Mouse (Mus musculus) gonadal fat pad, adult 2 months (tissue): ENCODE results near the gene Lsg1. TPM values are rescaled to one million over a fixed set of nuclear protein-coding genes. Genes with fewer than 3 reads are reported as not detected.

Source experiments
- DNase-seq: peaks from one replicate; pipeline ENCODE4 v3.0.0-alpha.2; 2012; ENCODE audit warnings: low read depth
- polyA plus RNA-seq: library from polyadenylated mRNA; depleted of rRNA; stranded (reverse); fragments of >200 nt; gene quantifications from 2 replicates; pipeline ENCODE4 v1.2.3, GENCODE M21; 2012; rRNA removed

Gene Lsg1
- 11.8 and 12.3 TPM in 2 replicates for polyA plus RNA-seq

DNA sequence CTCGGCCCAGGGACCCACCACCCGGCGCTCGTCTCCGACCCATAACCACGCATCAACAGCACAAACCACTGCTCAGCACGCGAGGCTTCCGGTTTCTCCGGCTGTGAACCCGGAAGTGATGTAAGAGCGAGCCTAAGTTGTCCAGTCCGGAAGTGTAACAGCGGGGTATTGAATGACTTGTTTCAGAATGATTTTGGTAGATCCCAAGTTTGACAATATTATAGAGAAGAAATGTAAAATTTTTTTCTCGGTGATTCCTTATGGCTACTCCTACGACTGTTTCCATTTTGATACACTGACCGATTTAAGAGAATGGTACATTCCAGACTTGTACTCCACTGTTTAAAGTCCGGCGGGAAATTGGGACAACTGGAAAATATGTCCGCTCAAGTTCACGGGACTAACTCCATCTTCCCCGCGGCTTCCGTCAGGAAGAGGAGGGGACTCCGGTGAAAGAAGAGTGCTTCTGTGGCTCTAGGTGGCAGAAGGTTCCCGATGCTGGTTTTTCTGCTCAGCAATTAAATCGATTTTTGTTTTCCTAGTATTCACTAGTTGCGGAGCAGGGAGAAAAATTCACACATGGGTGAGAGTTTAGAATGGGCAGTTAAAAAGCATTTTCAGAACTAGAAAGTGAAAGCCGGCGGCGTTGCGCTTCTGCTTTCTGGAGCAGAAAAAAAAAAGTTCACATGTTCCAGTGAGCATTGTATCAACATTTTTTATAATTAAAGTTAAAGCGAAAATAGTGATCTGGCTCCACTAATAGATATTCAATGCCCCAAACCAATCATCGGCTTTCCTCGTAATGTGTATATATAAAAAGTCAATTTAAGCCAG, at the start of gene Lsg1:
Gene Lsg1, minus strand, starts transcription at position 99 of the 834 bp plus-strand sequence.
- peak; percentile 81 for DNase-seq

DNA sequence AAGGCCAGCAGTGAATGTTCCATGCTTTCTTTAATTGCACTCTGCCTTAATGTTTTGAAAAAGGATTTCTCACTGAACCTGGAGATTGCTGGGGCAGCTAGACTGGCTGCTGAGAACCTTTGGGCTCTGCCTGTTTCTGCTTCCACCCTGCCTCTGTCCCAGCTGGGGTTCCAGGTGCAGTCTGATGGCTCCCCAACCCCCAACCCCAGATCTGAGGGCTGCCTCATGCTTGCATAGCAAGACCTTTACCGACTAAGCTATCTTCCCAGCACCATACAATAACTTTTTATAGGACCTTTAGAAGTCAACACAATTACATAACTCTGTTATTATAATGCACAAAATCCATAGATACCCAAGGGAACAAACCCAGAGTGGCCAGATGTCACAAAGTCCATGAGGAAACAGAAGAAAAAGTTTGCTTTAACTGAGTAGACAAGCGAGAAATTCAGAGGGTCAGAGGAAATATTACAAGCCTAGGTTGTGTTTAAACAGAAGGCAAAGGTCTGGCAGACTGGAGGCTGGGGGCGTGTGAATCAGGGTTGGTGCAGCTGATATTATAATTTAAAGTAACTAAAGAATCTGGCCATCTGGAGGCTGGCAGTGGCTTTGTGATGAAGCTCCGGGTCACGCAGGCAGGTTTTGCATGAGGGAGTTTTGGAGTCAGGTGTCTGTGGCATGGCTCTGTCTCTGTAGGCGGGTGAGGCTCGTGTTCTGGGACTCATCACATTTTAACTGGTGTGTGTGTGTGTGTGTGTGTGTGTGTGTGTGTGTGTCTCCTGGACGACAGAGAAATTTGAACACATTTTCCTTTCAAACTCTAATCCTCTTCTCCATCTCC, 46.7 kb upstream of the Lsg1 start:
- no peak for DNase-seq

DNA sequence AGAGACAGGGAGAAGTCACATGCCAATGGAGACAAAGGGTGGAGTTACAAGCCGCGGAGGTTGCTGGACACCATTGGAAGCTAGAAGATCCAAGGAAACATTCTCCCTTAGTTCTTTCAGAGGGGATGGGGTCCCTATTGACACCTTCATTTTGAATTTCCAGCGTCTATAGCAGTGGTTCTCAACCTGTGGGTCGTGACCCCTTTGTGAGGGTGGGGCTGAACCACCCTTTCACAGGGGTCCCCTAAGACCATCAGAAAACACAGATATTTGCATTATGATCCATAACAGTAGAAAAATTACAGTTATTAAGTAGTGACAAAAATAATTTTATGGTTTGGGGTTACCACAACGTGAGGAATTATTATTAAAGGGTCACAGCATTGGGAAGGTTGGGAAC, 42.1 kb upstream of the Lsg1 start:
- DNase-seq = no peak

DNA sequence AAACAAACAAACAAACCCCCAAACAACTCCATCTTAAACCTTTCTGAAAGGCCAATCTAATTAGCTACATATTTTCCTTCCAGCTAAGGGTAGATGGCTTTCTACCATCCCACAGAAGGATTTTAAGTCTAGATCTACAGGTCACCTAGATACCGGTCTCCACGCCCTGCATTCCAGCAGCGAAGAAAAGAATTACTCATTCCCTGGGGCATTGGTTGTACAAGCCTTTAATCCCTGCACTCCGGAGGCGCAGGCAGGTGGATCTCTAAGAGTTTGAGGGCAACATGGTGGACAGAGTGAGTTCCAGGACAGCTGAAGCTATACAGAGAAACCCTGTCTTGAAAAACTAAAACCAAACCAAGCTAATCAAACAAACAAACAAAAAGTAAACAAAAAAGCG, 41.0 kb upstream of the Lsg1 start:
- DNase-seq = no peak

DNA sequence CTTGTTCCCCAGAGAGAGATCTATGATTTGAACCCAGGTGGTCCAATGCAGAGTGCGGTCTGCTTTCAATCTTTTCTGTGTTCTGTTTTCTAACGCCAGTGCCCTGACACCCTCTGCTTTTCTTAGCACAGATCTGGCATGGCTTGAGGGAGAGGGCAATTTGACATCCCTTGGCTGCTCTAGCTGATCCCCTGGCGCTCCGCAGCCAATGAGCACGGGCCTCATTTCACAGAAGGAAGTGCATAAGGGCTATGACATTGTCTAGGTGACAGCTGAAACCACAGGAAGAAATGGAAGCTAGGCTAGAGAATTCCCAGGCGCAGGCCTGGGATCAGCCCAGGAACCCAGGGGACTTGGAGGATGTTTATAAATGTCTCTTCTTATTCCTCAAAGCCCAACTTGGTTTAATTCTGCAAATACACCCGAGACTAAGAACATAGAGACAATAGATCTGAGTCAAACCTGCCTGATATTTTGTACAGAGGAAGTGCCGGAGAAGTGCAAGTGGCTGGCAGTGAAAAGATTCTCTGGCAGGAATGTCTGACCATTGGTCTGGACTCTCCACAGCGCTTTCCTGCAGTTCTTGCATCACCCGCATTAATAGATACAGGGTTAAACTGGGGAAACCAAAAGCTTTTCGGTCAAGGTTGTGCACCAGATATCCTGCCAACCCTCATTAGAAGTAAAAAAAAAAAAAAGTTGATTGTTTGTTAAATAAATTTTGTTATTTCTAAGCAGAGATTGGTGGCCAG, 40.4 kb upstream of the Lsg1 start:
- no peak for DNase-seq

GRCm38 (mm10) chr16:30624640-30625039, 37.2 kb upstream of the Lsg1 start:
- no peak for DNase-seq

DNA sequence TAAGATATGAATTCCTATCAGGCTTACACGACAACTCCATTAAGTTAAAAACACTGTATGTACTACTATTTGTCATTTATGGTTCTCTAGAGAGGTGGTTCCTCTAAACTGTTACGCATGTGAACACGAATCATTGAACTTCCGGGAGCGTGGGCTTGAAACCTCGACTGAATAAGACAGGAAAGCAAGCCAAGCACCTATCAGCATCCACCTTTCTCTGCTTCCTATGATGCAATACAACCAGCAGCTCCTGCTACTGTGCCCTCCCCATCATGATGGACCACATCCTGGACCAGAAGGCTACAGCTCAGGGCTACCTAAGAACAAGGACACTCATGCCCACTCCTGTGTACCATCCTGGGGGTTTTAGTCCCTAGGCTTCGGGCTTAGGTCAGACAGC, 36.3 kb upstream of the Lsg1 start:
- DNase-seq = no peak

- DNase-seq = no peak
Measured at GRCm38 (mm10) chr16:30616281-30616680, 28.9 kb upstream of the Lsg1 start.

- no peak for DNase-seq
Measured at GRCm38 (mm10) chr16:30614705-30615317, 27.4 kb upstream of the Lsg1 start.

DNA sequence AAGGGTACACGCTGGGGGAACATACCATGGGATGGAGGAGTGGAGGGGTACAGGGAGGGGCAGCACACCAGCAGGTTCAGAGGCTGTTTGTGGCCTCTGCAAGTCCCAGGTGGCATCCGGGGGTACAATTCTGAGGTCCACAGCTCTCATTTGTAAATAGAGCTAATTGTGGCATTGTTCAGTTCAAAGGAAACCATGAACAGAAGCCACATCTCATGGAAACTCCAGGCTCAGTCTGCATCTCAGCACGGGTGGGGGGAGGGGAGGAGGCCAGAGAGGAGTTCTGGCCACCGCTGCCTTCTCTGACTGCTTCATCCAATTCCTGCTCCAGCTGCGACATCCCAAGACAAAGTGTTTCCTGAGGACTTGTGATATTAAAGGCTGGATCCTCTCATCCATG, 26.7 kb upstream of the Lsg1 start:
- no peak for DNase-seq

GRCm38 (mm10) chr16:30613122-30613521, 25.7 kb upstream of the Lsg1 start:
- no peak for DNase-seq

DNA sequence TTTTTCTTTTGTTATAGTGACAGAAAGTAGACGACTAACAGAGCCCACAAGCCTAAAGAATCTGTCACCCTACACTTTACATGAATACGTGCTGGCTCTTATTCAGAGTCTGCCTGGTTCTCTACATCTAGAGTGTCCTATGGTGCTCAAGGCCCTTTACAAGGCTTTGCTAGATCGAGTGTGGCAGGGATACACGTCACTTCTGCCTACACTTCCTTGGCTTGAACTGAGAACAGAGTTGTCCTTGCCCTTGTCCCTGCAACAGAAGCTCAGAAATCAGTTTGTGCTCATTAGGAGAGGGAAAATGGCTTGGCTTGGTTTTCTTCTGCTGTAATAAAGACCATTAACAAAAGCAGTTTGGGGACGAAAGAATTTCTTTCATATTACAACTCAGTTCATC, 23.9 kb upstream of the Lsg1 start:
- DNase-seq = no peak

DNA sequence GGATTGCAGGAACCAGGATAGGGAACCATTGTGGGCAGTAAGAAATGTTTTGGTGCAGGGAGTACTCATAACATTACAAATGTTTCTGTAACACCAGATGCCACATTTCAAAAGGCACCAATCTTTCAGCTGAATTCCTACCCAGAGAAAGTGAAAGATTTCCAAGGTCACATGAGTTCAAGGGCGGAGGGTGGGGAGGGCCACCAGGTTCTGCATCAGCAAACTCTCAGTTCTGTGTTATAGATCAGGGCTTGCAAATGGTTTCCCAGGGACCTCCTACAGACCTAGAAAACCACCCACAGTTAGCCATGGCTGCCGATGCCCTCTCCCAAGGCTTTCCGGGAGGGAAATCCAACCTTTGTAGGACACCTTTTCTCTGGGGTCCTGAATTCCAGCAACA, 20.5 kb upstream of the Lsg1 start:
- DNase-seq = no peak

DNA sequence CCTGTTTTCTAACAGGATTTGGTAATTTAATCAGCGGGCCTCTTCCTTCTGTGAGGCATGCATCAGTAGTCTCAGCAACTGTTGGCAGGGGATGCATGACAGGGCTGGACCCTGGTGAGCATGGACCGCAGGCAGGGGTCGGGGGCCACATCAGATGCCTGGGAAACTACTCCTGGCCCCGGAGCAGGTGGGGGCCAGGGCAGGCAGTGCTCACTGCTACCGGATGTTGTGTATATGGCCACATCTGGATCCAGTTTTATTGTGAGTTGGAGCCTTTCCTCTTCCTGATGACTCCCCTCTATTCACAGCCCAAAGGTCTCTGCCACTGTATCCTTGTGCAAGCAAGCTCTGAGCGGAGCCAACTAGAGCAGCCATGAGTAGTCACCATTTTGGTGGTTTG, 18.1 kb upstream of the Lsg1 start:
- no peak for DNase-seq

GRCm38 (mm10) chr16:30604807-30605137, 17.4 kb upstream of the Lsg1 start:
- no peak for DNase-seq

DNA sequence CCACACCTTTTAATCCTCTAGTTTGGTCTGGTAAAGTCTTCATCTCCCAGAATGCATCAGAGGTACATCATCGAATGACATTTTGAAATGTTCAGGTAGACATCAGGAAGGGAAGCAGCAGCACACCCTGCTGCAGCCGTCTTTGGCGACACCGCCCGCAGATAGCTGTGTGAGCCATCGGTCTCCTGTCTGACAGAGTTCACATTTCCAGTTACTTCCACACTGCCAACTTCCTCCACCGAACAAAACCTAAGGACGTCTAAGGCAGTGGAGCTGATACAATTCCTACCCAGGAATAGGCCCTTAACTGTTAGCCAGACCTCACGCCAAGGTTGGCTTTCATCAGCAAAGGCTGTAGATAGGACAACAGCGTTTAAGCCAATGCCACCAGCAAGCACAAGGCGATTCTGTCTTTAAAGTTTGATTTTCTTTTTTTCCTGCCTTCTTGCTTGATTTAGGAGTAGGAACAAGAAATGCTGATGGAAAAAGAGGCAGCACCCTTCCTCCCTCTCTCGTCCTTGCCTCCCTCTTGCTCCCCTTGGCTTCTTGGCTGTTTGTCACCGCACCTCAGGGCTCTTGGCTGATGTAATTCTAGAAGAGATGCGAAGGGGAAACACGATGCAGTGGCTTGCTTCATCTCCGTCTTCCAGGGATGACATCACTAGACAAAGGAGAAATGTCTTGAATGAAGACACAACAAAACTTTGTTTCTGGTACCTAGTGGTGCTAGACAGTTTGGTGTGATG, 16.8 kb upstream of the Lsg1 start:
- DNase-seq = no peak

DNA sequence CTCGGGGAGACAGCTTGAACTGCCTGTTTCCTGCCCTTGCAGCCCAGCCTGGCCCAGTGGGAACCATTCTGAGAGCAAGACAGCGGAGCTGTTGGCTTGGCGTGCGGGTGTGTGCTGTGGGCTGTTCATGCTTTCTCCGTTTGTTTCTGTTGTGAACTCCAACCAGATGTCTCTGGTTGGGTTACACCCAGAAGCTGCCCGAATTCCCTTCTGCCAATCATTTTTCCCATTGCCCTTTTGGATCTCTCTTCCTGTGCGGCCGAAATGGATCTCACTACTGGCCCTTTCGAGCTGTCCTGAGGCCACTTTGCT, 16.1 kb upstream of the Lsg1 start:
- no peak for DNase-seq

GRCm38 (mm10) chr16:30602684-30603530, 15.5 kb upstream of the Lsg1 start:
- DNase-seq = no peak

DNA sequence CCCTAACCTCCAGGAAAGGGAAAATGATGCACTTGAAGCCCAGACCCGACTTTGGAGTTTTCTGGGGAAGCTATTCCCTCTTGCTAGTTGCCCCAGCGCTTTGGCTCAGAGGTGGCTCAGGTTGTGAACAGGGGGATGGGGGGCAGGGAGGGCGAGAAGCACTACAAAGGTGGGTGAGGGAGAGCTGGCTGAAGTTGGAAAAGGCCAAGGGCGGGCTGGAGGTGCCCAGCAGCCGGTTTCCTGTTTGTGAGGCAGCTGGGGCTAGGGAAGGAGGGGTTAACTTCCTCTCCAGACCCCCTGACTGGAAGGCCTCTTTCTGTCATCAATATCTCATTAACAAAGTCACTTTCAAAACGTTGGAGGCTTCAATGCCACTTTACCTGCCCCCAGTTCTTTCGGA, 14.6 kb upstream of the Lsg1 start:
- DNase-seq = no peak

- no peak for DNase-seq
Measured at GRCm38 (mm10) chr16:30601046-30601832, 13.8 kb upstream of the Lsg1 start.
